Mouse (Mus musculus): ENCODE data around the gene Vps25. TPM values are rescaled to one million over a fixed set of nuclear protein-coding genes. Genes with fewer than 3 reads are reported as not detected.

The Vps25 gene
- 94.1 and 104 TPM in 2 replicates for polyA plus RNA-seq (2016; fragmentation: Nextera tagmentation; extraction: Ambion mirVana)

DNA sequence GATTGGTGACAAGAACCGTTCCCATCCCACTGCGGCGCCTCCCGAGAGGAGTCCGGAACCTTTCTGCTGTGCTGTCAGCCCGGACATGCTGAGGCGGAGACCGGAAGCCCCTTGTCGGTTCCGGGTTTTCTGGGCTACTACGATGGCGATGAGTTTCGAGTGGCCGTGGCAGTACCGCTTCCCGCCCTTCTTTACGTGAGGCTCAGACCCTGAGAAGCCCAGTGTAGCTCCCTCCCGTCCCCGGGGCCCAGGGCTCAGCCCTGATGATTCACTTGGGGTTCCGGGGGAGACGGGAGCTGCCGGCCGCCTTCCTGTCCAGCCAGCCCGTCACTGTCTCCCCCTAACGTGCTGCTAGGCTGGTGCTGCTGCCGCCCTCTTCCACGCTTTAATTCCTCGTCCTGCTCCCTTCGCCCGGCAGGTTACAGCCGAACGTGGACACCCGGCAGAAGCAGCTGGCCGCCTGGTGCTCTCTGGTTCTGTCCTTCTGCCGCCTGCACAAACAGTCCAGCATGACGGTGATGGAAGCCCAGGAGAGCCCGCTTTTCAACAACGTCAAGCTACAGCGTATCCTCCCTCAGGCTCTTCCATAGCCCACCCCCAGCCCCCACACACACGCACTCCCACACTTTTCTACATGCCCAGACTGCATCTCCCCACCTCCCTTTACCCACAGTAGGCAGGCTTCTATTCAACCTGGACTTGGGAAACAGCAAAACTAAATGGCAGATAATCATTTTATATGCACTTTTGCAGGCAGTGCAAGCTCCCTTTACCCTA, at the start of gene Vps25:
TSS of gene Vps25 (plus strand) at position 95 of the 777 bp plus-strand sequence.
- H3K9me3 ChIP-seq, result no peaks in the 10 kb centered on the region
- ATAC-seq (ENCODE audit: insufficient number of reproducible peaks, insufficient read depth, low FRiP score, low TSS enrichment, low read depth), result peak; percentile 54
- H3K4me2 ChIP-seq, result peak within 1 kb of the TSS; percentile 95
- peaks cover 20% of the 10 kb centered on the region for H3K36me3 ChIP-seq
- H3K27me3 ChIP-seq, result no peaks in the 10 kb centered on the region; the same call in 1 of the 2 replicates
- WGBS, result under 1% methylated on average over 40 of the region's 40 CpGs
- H3K4me1 ChIP-seq (replicated peaks), result peaks cover 18% of the 10 kb centered on the region
- H3K4me3 ChIP-seq (replicated peaks), result peak within 1 kb of the TSS; percentile 90
- H3K27ac ChIP-seq, result peak within 1 kb of the TSS; percentile 88
- H3K9ac ChIP-seq (replicated peaks), result peak within 1 kb of the TSS; percentile 90

DNA sequence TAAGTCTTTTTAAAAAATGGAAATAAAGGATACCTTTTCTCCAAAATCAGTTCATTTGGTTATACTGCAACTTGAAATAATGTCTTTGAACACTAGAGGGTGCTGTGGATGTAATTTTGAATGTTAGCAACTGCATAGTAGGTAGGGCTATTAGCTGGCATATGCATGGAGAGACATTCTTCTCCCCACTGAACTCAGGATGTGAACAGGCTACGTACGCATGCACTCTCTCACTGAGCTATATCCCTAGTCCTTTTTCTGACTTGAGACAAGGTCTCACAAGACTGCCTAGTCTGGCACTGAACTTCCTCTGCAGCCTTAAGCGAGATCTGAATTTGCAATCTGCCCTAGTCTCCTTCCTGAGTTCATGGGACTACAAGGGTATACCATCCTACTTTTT, 41.5 kb upstream of the Vps25 start:
- peaks cover 72% of the 10 kb centered on the region for H3K36me3 ChIP-seq

DNA sequence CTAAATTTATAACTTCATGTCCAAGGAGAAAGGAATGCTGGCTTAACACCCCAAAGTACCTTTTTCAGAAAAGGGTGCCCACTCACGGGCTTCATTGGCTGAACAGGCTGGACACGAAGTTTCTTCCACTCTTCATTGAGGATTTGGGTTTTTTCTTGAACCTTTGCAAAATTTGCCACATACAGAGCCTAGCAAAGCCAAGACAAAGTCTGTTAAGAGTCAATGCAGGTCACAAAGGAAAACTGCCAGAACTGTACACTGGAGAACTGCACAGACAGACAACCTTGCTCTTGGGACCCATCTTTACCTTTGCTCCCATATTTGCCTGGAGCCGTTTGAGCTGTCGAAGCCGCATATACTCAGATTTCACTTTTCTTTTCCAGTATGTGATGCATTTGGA, 36.6 kb upstream of the Vps25 start:
- Histone ChIP-seq H3K4me2 (no peak overlapping the region), H3K27me3 (no peaks in the 10 kb centered on the region), H3K9me3 (no peaks in the 10 kb centered on the region), H3K4me1 (replicated peaks) (no peaks in the 10 kb centered on the region), H3K9ac (replicated peaks) (no peak overlapping the region), H3K4me3 (replicated peaks) (no peak overlapping the region), H3K36me3 (peaks cover 48% of the 10 kb centered on the region), H3K27ac (no peak overlapping the region)
- ATAC-seq (ENCODE audit: insufficient number of reproducible peaks, insufficient read depth, low FRiP score, low TSS enrichment, low read depth), result no peak
- WGBS, result 91% methylated on average over 5 of the region's 5 CpGs

More for the DNA sequence above, 41.5 kb upstream of the Vps25 start:
- H3K4me1 ChIP-seq (replicated peaks), result no peaks in the 10 kb centered on the region
- H3K4me3 ChIP-seq (replicated peaks), result no peak overlapping the region
- no peaks in the 10 kb centered on the region for H3K9me3 ChIP-seq
- H3K27me3 ChIP-seq, result no peaks in the 10 kb centered on the region
- no peak overlapping the region for H3K4me2 ChIP-seq
- no peak overlapping the region for H3K9ac ChIP-seq (replicated peaks)
- no peak; the same call in 1 of the 2 replicates for ATAC-seq (ENCODE audit: insufficient number of reproducible peaks, insufficient read depth, low FRiP score, low TSS enrichment, low read depth)
- 45% methylated on average over 3 of the region's 3 CpGs for WGBS
- no peak overlapping the region for H3K27ac ChIP-seq

DNA sequence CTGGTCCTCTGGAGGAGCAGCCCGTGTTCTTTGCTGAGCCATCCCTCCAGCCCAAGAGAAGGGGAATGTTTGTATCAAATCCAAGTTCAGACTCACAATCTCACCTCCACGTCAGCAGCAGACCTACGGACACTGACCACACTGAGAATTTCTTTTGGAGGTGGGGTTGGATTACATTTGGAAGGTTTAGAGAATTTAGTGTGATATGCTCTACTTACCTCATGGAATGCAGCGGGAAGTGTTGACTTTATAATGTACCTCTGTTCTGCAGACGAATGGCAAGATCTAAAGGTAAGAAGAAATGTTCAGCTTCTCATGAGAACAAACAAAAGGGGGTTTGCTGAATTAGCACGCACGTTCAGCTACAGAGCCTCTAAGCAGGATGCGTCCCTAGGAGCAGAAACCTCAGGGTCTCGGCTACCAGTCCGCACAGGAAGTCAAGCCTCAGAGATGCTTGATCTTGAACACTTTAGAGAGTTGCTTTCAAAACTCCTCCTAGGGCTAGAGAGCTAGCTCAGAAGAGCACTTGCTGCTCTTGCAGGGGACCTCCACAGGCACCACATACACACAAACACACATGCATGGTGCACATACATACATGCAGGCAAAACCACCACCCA, 35.0 kb upstream of the Vps25 start:
- ATAC-seq (ENCODE audit: insufficient number of reproducible peaks, insufficient read depth, low FRiP score, low TSS enrichment, low read depth), result no peak
- Histone ChIP-seq H3K4me3 (replicated peaks) (no peak overlapping the region), H3K27me3 (no peaks in the 10 kb centered on the region), H3K9ac (replicated peaks) (no peak overlapping the region), H3K4me1 (replicated peaks) (no peaks in the 10 kb centered on the region), H3K36me3 (peaks cover 39% of the 10 kb centered on the region), H3K4me2 (no peak overlapping the region), H3K27ac (no peak overlapping the region), H3K9me3 (no peaks in the 10 kb centered on the region)
- WGBS, result 85% methylated on average over 10 of the region's 10 CpGs

DNA sequence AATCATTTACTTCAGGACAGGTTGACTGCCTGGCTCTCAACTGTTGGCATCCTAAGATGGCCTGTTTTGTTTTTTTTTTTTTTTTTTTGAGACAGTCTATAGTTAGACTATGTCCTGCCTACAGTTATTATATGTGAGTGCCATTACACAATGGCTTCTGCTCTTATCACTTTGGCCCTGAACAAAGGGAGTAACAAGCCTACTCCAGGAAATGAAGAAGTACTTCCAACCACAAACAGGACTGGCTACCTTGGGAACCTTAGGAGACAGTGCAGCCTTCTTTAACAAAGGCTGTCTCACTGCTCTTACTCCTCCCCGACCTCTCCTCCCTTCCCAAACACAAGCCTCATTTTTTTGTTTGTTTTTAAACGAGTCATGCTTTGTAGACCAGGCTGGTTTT, 32.7 kb upstream of the Vps25 start:
- H3K9me3 ChIP-seq, result no peaks in the 10 kb centered on the region
- WGBS, result 66% methylated on average over 2 of the region's 2 CpGs

DNA sequence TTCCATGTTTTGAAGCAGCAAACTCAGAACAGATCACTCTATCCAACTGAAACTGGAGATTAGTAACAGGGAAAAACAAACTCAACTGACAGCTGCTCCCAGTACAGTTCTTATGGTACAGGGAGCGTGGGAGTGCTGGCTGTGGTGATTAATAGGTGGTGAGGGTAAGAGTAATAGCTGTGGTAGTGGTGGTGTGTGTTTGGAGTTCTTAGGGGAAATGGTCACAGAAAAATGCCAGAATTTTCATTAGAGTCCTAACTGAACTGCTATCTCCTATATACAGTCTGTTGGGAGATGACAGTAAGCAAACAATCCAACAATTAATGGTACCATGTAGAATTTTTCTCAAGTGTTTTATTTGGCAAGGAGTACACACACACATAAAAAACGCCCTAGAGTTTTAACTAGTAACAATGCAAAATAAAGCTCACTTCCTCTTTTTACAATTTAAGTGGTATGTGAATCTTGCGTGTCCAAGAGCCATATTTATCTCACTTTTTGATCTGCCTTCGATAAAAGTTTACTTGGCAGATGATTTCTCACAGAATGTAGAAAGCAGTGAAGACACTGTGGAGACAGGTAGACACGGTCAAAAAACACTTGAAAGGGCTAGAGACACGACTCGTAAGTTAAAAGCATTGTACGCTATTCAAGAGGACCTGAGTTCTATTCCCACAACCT, 32.1 kb upstream of the Vps25 start:
- no peaks in the 10 kb centered on the region for H3K27me3 ChIP-seq
- H3K9ac ChIP-seq (replicated peaks), result no peak overlapping the region
- WGBS, result 89% methylated on average over 8 of the region's 8 CpGs
- no peak overlapping the region for H3K4me2 ChIP-seq
- no peak for ATAC-seq (ENCODE audit: insufficient number of reproducible peaks, insufficient read depth, low FRiP score, low TSS enrichment, low read depth)
- no peak overlapping the region for H3K27ac ChIP-seq
- 0 out of 2 replicates have a peak, but pooled peaks cover 6% of the 10 kb centered on the region for H3K4me1 ChIP-seq (replicated peaks)
- H3K9me3 ChIP-seq, result no peaks in the 10 kb centered on the region
- H3K4me3 ChIP-seq (replicated peaks), result no peak overlapping the region
- peaks cover 13% of the 10 kb centered on the region; the same call in 1 of the 2 replicates for H3K36me3 ChIP-seq

More for the DNA sequence above, 32.7 kb upstream of the Vps25 start:
- no peaks in the 10 kb centered on the region for H3K27me3 ChIP-seq
- H3K9ac ChIP-seq (replicated peaks), result no peak overlapping the region
- 0 out of 2 replicates have a peak, but pooled peaks cover 6% of the 10 kb centered on the region for H3K4me1 ChIP-seq (replicated peaks)
- no peak overlapping the region for H3K4me3 ChIP-seq (replicated peaks)
- H3K4me2 ChIP-seq, result no peak overlapping the region
- H3K36me3 ChIP-seq, result peaks cover 18% of the 10 kb centered on the region; the same call in 1 of the 2 replicates
- H3K27ac ChIP-seq, result no peak overlapping the region
- no peak for ATAC-seq (ENCODE audit: insufficient number of reproducible peaks, insufficient read depth, low FRiP score, low TSS enrichment, low read depth)

DNA sequence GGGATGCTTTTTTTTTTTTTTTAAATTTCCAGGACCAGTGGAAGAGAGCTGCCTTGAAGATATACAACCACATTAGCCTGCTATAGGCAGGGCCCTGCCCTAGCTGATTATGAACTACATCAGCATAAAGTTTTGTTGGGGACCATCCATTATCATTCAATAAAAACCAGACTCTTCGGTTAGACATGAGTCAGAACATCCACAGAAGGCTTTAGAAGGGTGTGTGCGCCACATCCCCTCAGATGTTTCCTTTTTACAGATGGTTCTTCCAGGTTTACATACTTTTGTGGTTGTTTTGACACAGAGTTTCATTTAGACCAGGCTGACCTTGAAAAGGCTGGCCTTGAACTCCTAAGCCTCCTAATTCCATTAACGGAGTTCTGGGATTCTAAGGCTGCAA, 29.2 kb upstream of the Vps25 start:
- Histone ChIP-seq H3K27ac (no peak overlapping the region), H3K36me3 (no peaks in the 10 kb centered on the region), H3K9ac (replicated peaks) (no peak overlapping the region), H3K4me2 (no peak overlapping the region), H3K4me3 (replicated peaks) (no peak overlapping the region), H3K9me3 (no peaks in the 10 kb centered on the region), H3K4me1 (replicated peaks) (peaks cover 6% of the 10 kb centered on the region; the same call in 1 of the 2 replicates), H3K27me3 (no peaks in the 10 kb centered on the region)
- WGBS, result 96% methylated on average over 3 of the region's 3 CpGs
- no peak for ATAC-seq (ENCODE audit: insufficient number of reproducible peaks, insufficient read depth, low FRiP score, low TSS enrichment, low read depth)

DNA sequence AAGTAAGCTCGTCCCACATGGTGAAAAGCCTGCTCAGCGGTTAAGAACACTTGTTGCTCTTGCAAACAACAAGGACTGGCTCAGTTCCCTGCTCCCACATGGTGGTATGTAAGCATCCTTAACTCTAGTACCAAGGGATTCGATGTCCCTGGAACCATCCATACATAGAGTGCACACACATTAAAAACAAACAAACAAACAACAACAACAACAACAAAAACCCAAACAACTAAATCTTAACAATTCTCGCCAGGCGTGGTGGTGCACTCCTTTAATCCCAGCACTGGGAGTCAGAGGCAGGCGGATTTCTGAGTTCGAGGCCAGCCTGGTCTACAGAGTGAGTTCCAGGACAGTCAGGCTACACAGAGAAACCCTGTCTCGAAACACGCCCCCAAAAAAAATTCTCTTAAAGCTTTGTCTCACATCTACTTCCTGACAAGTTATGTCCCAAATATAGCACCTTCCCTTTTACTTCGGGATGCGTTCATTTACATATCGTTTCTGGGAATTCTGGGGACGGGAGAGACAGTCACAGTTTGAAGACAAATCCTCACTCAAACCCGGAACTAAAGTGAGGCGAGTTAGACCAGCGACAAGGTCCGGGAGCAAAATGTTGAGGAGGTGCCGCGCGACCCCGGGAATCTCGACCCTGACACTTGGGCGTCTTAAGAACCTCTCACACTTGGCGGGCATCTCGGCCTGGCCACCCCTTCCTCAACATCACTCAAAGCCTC, 28.0 kb upstream of the Vps25 start:
- peak overlapping the region; percentile 80 for H3K4me2 ChIP-seq
- 20% methylated on average over 25 of the region's 25 CpGs for WGBS
- no peaks in the 10 kb centered on the region for H3K36me3 ChIP-seq
- peak overlapping the region; percentile 75 for H3K27ac ChIP-seq
- H3K4me1 ChIP-seq (replicated peaks), result peaks cover 18% of the 10 kb centered on the region
- ATAC-seq (ENCODE audit: insufficient number of reproducible peaks, insufficient read depth, low FRiP score, low TSS enrichment, low read depth), result no peak
- peak overlapping the region; percentile 93 for H3K4me3 ChIP-seq (replicated peaks)
- peak overlapping the region; percentile 80 for H3K9ac ChIP-seq (replicated peaks)
- H3K27me3 ChIP-seq, result no peaks in the 10 kb centered on the region
- no peaks in the 10 kb centered on the region for H3K9me3 ChIP-seq

DNA sequence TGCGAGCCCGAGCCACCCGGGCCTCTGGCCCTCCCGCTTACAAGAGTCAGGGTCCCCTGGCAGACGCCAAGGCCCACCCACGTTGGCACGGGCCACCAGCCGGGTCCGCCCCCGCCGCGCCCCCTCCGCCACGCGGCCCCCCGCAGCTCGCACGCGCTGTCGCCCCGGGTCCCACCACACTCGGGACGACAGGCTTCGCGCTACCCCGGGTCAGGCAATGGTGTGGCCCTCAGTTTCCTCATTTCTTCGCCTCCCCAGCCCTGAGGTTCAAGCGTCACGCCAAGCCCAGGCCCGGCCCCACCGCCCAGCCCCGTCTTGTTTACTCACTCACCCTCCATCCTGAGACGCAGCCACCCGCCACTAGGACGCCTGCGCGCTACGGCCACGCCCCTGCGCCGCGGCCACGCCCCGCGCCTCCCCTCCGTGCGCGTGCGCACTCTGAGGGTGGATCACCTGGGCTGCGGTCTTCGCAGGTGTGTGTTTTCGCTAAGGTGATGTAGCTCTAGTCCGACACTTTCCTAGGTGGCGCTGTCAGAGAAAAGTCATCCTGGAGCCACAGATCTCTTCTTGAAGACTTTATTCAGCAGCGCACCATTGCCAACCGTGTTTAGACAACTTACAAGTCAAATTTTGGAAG, 27.3 kb upstream of the Vps25 start, which contains the start of gene Ezh1:
TSS of gene Ezh1 (minus strand) at position 399 of the 637 bp plus-strand sequence.
- ATAC-seq (ENCODE audit: insufficient number of reproducible peaks, insufficient read depth, low FRiP score, low TSS enrichment, low read depth), result peak; percentile 90
- H3K4me1 ChIP-seq (replicated peaks), result peaks cover 25% of the 10 kb centered on the region
- WGBS, result 1% methylated on average over 56 of the region's 56 CpGs
- H3K36me3 ChIP-seq, result no peaks in the 10 kb centered on the region
- no peaks in the 10 kb centered on the region for H3K27me3 ChIP-seq
- peak within 1 kb of the TSS; percentile 75 for H3K27ac ChIP-seq
- peak within 1 kb of the TSS; percentile 80 for H3K9ac ChIP-seq (replicated peaks)
- H3K9me3 ChIP-seq, result no peaks in the 10 kb centered on the region
- peak within 1 kb of the TSS; percentile 80 for H3K4me2 ChIP-seq
- H3K4me3 ChIP-seq (replicated peaks), result peak within 1 kb of the TSS; percentile 93

DNA sequence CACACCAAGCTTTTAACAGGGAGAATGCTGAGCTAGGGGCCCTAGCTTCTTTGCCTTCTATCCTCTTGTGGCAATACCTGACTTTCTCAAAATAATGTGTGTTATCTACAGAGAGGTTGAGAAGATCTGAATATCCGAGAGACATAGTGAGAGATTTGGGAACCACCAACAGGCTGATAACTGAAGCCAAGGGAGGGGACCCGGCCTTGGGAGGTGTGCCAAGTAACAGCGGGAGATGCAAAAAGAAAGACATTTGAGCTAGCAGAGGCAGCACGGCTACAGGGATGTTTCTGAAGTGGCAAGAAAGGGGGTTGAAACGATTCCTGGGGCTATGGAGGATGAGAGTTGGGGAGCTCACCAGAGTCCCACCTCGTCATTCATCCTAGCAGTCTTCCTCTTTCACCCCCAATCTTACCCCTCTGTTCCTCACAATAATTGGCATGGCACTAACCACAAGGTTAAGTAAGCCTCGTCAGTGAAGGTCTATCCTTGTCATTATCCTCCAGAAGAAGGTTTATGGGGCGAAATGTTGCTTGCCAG, 24.1 kb upstream of the Vps25 start:
- Histone ChIP-seq H3K27me3 (no peaks in the 10 kb centered on the region), H3K9ac (replicated peaks) (no peak overlapping the region), H3K27ac (peak overlapping the region; percentile 91), H3K4me2 (no peak overlapping the region), H3K36me3 (no peaks in the 10 kb centered on the region), H3K4me1 (replicated peaks) (peaks cover 38% of the 10 kb centered on the region), H3K4me3 (replicated peaks) (no peak overlapping the region), H3K9me3 (no peaks in the 10 kb centered on the region)
- WGBS, result 35% methylated on average over 8 of the region's 8 CpGs
- ATAC-seq (ENCODE audit: insufficient number of reproducible peaks, insufficient read depth, low FRiP score, low TSS enrichment, low read depth), result no peak
